Mouse (Mus musculus): ENCODE data around the gene Nomo1.

- TF ChIP-seq POLR2A (IDR thresholded peaks at IDR 0.05; ENCODE audit: extremely low read depth, insufficient read depth, low read length) (no peak), CTCF (IDR thresholded peaks at IDR 0.05; ENCODE audit: low read depth, low read length) (no peak)
These were observed 59.3 kb downstream of the Nomo1 start for GRCm38 (mm10) chr7:46092803-46093202.

All from liver, adult 2 months (tissue).